Mouse (Mus musculus) spleen, adult 2 months (tissue): ENCODE results near the gene Adgrf1.

ENCODE experiments used
- CTCF ChIP-seq: fragments of 200-500 bp; IDR thresholded peaks from 2 replicates; pipeline ENCODE4 v1.5.1; 2011; ENCODE audit warnings: mild to moderate bottlenecking, inconsistent platforms; ENCODE audit not compliant: insufficient read depth, insufficient read length, insufficient replicate concordance; ENCODE audit errors: extremely low read depth
- POLR2A ChIP-seq: fragments of 200-500 bp; IDR thresholded peaks from 2 replicates; pipeline ENCODE4 v1.6.1; 2011; ENCODE audit warnings: low read depth, low read length, inconsistent platforms

DNA sequence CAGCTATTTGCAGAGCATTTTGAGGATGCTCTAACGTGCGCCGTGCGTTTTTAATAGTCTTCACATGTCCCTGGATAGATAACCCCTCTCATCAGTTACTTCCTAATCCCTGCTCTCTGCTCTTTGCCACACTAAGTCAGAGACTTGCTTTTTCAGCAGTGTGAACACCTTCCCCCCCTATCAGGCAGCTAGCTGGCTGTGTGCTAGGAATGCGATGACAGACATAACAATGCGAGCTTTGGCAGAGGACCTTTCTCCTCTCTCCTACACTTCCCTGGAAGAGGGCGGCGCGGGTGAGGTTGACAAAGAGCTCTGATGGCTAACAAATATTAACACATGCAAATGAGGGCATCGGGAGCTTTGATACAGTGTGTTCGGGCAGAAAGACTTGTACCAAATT lies 92.2 kb downstream of the Adgrf1 start:
- TF ChIP-seq CTCF (no peak), POLR2A (no peak)
